Mouse (Mus musculus) forebrain, embryonic 14.5 days (tissue): ENCODE measurements around the gene Acoxl. TPM values are rescaled to one million over a fixed set of nuclear protein-coding genes. Genes with fewer than 3 reads are reported as not detected.

Source experiments
- ATAC-seq: fragments of 200-750 bp; cut with Nextera tagmentation; 2 replicates; pipeline ENCODE4 v1.8.0; 2017; ENCODE audit warnings: mild to moderate bottlenecking, moderate library complexity
- DNase-seq: peaks from one replicate; pipeline ENCODE4 v3.0.0-alpha.2; 2015; ENCODE audit warnings: low spot score
- H3K27ac ChIP-seq: fragments of 300-500 bp; sonication (generic); 2 replicates; pipeline ENCODE4 v1.5.1; 2014; ENCODE audit warnings: low read depth, mild to moderate bottlenecking, control low read depth, low read length, moderate library complexity
- H3K27me3 ChIP-seq: fragments of 300-500 bp; sonication (generic); replicated peaks from 2 replicates; pipeline ENCODE4 v1.6.1; 2014; ENCODE audit warnings: low read length, control low read depth, mixed read lengths; ENCODE audit not compliant: control insufficient read depth, insufficient read depth
- H3K36me3 ChIP-seq: fragments of 300-500 bp; sonication (generic); 2 replicates; pipeline ENCODE4 v1.6.1; 2014; ENCODE audit warnings: low read length, control low read depth; ENCODE audit not compliant: control insufficient read depth, insufficient read depth
- H3K4me1 ChIP-seq: fragments of 300-500 bp; sonication (generic); 2 replicates; pipeline ENCODE4 v1.6.1; 2014; ENCODE audit warnings: antibody characterized with exemption, low read length, control low read depth; ENCODE audit not compliant: control insufficient read depth, insufficient read depth
- H3K4me2 ChIP-seq: fragments of 300-500 bp; sonication (generic); 2 replicates; pipeline ENCODE4 v1.6.1; 2014; ENCODE audit warnings: mild to moderate bottlenecking, control low read depth, low read length
- H3K4me3 ChIP-seq: fragments of 300-500 bp; sonication (generic); 2 replicates; pipeline ENCODE4 v1.5.1; 2014; ENCODE audit warnings: low read depth, low read length, control low read depth
- H3K9ac ChIP-seq: fragments of 300-500 bp; sonication (generic); 2 replicates; pipeline ENCODE4 v1.6.1; 2014; ENCODE audit warnings: mild to moderate bottlenecking, low read length, control low read depth, moderate library complexity
- H3K9me3 ChIP-seq: fragments of 300-500 bp; sonication (generic); replicated peaks from 2 replicates; pipeline ENCODE4 v1.6.1; 2016; ENCODE audit warnings: low read length, control low read depth, mixed read lengths; ENCODE audit not compliant: control insufficient read depth
- WGBS: fragments of 180-500 bp; shearing (Covaris S2); extraction: QIAGEN DNeasy Blood & Tissue Kit; methylation state at CpG from one replicate; pipeline ENCODE4 v1.1.7; 2014; 5-methylcytosine and 5-hydroxymethylcytosine counted together
- polyA plus RNA-seq: library from polyadenylated mRNA; unstranded; fragments of >200 nt; fragmentation: Nextera tagmentation; extraction: Ambion mirVana; gene quantifications from 2 replicates; pipeline ENCODE4 v1.2.1, GENCODE M21; 2014

The Acoxl gene
- polyA plus RNA-seq, result not detected in 2 replicates

DNA sequence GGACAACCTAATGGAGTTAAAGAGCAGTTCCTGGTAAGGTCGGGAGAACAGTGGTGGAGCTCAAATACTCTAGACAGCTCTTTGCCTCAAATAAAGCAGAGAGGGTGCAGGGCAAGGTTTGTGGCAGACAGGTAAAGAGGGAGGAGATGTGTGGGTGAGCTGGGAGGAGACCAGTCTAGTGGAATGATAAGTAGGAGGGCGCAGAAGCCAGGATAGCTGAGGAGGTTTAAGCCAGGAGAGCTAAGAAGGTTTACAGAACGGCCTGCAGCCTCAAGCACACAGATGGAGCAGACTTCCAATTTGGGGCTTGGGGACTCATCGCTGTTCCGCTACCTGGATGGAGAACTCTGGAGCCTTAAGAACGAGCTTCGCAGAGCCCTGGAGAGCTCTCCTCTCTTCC lies at the start of gene Acoxl:
Acoxl (plus strand) TSS at position 301 of the 400 bp plus-strand sequence.
- H3K4me2 ChIP-seq, result no peak within 1 kb of the TSS
- no peak within 1 kb of the TSS for H3K27ac ChIP-seq
- H3K9me3 ChIP-seq, result no peaks in the 10 kb centered on the region
- H3K36me3 ChIP-seq, result no peaks in the 10 kb centered on the region
- ATAC-seq (no peak), DNase-seq (no peak)
- 78% methylated on average over 7 of the region's 7 CpGs for WGBS
- no peak within 1 kb of the TSS for H3K9ac ChIP-seq
- peaks cover 14% of the 10 kb centered on the region for H3K27me3 ChIP-seq
- no peaks in the 10 kb centered on the region for H3K4me1 ChIP-seq
- no peak within 1 kb of the TSS for H3K4me3 ChIP-seq

DNA sequence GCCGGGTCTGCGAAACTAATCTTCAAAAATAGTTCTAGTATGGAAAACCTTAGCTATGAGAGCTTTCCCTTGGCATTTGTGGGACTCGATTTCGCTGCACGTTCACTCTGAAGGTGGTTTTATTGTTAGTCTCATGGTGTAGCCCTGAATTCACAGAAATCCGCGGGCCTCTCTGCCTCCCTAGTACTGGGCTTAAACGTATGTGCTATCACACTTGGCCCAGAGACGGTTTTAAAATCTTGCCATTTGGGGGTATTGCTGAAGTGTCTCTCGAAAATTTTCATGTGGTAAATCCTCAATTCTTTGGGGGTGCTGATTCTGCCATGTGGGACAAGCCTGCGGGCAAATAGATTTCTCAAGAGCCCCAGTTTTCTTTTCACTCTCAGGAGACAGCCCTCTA lies 49.5 kb upstream of the Acoxl start:
- Histone ChIP-seq H3K4me3 (peak overlapping the region; percentile 68), H3K9ac (peak overlapping the region; percentile 77), H3K9me3 (no peaks in the 10 kb centered on the region), H3K27me3 (no peaks in the 10 kb centered on the region), H3K36me3 (no peaks in the 10 kb centered on the region), H3K27ac (no peak overlapping the region; the same call in 1 of the 2 replicates), H3K4me2 (peak overlapping the region; percentile 74), H3K4me1 (peaks cover 6% of the 10 kb centered on the region)
- peak; percentile 6 for DNase-seq
- WGBS, result 4% methylated on average over 11 of the region's 11 CpGs
- no peak for ATAC-seq

DNA sequence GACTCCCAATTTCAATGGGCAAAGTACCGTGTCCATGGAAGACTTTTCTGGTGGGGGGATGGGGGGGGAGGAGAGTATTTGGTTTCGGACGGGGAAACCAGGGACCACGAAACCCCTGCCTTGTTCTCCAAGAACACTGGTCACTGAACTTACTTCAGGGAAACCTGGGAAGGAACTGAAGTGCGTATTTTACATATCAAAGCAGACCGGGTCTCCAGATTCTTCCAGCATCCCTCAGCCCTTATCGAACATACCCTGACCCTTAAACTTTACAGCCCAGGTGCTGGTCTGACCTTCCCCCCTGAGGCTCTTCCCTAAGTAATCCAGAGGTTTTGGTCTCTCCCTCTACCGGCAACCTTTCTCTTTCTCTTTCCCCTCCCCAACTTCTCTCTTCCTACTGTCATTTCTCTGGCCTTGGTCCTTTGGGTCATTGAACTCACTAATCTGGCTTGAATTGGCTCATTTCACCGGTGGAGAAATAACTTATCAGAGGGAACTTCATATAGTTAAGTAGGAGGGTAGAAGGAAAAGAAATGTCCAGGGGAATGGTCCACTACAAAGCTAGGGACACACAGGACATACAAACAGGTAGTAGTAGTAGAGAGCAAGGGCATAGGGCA lies 48.9 kb upstream of the Acoxl start:
- Histone ChIP-seq H3K36me3 (no peaks in the 10 kb centered on the region), H3K4me2 (peak overlapping the region; percentile 74), H3K27ac (no peak overlapping the region), H3K27me3 (no peaks in the 10 kb centered on the region), H3K4me3 (peak overlapping the region; percentile 68; the same call in 1 of the 2 replicates), H3K9me3 (no peaks in the 10 kb centered on the region), H3K9ac (peak overlapping the region; percentile 77), H3K4me1 (peaks cover 6% of the 10 kb centered on the region)
- DNase-seq (no peak), ATAC-seq (no peak)
- WGBS, result 15% methylated on average over 9 of the region's 9 CpGs

DNA sequence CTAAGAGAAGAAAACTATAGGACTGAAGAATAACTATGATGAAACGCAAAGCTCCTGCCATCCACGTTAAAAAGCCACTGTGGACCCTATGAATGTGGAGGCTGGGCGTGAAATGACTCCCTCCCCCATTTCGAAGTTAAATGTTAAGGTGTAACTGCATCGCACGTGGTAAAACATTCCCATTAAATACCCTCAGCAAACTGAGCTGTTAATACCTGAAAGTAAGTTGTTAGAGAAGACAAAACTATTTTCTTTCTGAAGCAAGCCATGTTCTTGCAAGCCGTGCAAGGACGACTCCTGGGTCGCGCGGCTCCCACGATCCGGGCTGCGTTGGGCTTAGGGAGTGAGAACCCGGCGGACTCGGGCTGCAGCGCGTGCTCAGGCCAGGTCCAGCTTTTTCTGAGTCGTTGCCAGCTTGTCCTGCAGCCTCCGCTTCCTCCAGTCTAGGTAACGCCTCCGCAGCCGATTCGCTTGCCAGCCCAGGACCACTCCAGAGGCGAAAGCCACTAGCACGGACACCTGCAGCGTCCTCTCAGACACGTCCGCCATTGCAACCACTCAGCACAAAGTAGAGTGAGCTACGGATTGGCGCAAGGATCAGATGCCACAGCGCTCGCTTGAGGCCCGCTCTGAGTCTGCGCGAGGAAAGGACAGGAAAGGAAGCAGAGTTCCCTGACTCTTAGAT lies 46.6 kb upstream of the Acoxl start, which contains the start of gene Mtln:
Mtln (minus strand) TSS at position 570 of the 685 bp plus-strand sequence.
- H3K4me3 ChIP-seq, result peak within 1 kb of the TSS; percentile 66
- 2% methylated on average over 37 of the region's 37 CpGs for WGBS
- ATAC-seq, result peak; percentile 94
- peak; percentile 95 for DNase-seq
- no peaks in the 10 kb centered on the region for H3K27me3 ChIP-seq
- H3K9ac ChIP-seq, result peak within 1 kb of the TSS; percentile 77
- H3K4me1 ChIP-seq, result peaks cover 6% of the 10 kb centered on the region
- H3K27ac ChIP-seq, result peak within 1 kb of the TSS; percentile 76; the same call in 1 of the 2 replicates
- H3K9me3 ChIP-seq, result no peaks in the 10 kb centered on the region
- H3K36me3 ChIP-seq, result no peaks in the 10 kb centered on the region
- peak within 1 kb of the TSS; percentile 63 for H3K4me2 ChIP-seq

DNA sequence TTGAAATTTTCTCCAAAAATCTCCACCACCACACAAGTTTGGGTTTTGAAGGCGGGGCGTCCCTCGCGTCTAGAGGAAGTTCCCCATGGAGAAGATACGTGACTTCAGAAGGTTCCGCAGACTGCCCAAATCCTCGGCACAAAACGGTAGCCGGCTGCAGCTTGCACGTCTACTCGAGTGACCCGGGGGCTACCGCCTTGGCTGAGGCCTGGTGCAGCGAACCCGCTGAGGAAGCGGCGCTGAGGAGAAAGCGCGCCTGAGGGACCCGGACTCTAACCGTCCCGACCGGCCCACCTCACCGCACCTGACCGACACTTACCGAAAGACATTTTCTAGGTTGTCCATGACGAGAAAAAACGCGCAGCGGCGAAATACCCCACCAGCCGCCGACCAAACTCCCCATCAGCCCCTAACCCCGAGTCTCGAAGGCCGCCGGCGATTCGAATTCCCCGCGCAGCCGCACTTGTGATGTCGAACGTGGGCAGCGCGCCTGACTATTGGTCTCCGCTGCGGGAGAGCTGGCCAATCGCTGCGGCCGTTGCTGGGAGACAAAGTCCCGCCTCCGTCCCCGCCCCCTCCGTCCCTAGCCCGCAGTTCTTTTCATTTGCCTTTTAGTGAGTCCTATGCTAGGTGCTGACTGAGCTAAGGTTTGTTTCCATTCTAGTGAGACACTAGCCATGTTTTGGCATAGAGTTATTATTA lies 7.1 kb upstream of the Acoxl start, which contains the start of gene Bub1:
Bub1 (minus strand) TSS at position 465 of the 702 bp plus-strand sequence.
- H3K4me2 ChIP-seq, result peak within 1 kb of the TSS; percentile 79
- H3K9me3 ChIP-seq, result no peaks in the 10 kb centered on the region
- DNase-seq (peak; percentile 97), ATAC-seq (peak; percentile 100)
- peak within 1 kb of the TSS; percentile 56 for H3K9ac ChIP-seq
- H3K4me3 ChIP-seq, result peak within 1 kb of the TSS; percentile 57
- H3K27me3 ChIP-seq, result no peaks in the 10 kb centered on the region
- peaks cover 6% of the 10 kb centered on the region for H3K4me1 ChIP-seq
- under 1% methylated on average over 56 of the region's 56 CpGs for WGBS
- no peak within 1 kb of the TSS for H3K27ac ChIP-seq
- peaks cover 8% of the 10 kb centered on the region for H3K36me3 ChIP-seq

DNA sequence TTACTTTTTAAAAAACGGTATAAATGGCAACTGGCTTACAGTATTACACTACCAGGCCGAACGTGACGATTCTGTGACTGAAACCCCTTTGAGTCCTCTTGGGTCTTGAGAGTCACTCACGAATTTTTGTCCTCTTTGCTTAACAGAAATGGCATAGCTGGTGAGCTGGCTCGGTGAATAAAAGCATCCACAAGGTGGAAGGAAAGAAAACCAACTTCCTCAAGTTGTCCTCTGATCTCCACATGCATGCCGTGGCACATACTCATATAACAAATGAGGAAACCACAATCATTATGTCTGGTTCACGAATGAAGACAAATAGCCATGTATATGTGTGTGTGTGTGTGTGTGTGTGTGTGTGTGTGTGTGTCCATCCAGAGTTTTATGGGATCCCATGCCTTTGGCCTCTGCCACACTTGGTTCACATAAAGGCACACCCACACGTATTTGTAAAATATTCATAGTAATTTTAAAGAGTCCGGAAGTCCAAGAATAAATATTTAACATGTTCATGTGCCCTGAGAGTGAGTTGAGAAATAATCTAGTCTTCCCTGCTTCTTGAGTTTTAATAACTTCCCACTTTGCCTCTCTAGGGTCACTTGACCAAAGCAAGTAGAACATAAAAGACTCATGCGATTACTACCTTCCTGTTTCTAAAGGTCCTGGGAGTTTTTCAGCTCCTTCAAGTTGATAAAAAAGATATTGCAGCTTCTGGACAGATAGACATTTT lies 6.4 kb upstream of the Acoxl start:
- DNase-seq, result no peak
- Histone ChIP-seq H3K27ac (no peak overlapping the region), H3K9me3 (no peaks in the 10 kb centered on the region), H3K9ac (peak overlapping the region; percentile 13; the same call in 1 of the 2 replicates), H3K4me2 (peak overlapping the region; percentile 79), H3K4me3 (peak overlapping the region; percentile 57), H3K27me3 (no peaks in the 10 kb centered on the region), H3K4me1 (peaks cover 6% of the 10 kb centered on the region), H3K36me3 (peaks cover 3% of the 10 kb centered on the region)
- 41% methylated on average over 11 of the region's 11 CpGs for WGBS
- no peak; the same call in 1 of the 2 replicates for ATAC-seq

DNA sequence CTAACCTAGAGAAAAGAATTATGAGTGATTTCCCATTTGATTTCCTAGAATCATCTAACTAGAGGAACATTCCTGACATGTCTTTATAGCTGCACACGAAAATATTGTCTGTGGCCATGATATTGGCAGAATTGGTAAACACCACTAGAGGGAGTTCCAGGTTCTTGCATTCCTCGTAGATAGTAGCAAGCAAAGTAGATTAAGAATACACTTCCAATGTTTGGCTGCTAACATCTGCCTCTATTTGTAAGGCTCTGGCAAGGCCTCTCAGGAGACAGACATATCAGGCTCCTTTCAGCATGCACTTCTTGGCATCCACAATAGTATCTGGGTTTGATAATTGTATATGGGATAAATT lies 5.9 kb upstream of the Acoxl start:
- WGBS, result 15% methylated on average over 2 of the region's 2 CpGs
- no peak for ATAC-seq
- Histone ChIP-seq H3K4me3 (no peak overlapping the region), H3K4me2 (no peak overlapping the region), H3K27ac (no peak overlapping the region), H3K4me1 (peaks cover 6% of the 10 kb centered on the region), H3K9ac (no peak overlapping the region), H3K27me3 (no peaks in the 10 kb centered on the region), H3K9me3 (no peaks in the 10 kb centered on the region), H3K36me3 (0 out of 2 replicates have a peak, but pooled peaks cover 2% of the 10 kb centered on the region)
- DNase-seq, result peak; percentile 69

DNA sequence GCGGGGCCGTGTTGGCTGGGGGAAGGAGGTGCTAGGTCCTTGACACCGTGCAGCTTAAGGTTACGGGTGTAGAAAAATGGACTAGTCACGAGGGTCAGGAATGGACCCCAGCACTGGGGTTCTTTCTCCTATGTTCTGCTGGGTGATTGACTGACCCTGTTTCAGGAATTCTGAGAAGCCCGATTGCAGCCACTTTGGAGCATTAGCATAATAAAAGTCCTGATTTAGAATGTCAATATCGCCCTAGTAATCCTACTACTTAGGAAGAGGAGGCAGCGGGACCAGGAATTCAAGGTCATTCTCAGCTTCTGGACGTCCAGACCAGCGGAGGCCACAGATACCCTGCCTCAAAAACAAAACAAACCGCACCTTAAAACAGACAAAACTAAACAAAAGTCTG lies 749 bp downstream of the Acoxl start:
- H3K4me1 ChIP-seq, result no peaks in the 10 kb centered on the region
- no peak overlapping the region for H3K27ac ChIP-seq
- H3K36me3 ChIP-seq, result no peaks in the 10 kb centered on the region
- 11% methylated on average over 11 of the region's 11 CpGs for WGBS
- DNase-seq (no peak), ATAC-seq (no peak)
- no peaks in the 10 kb centered on the region for H3K9me3 ChIP-seq
- H3K9ac ChIP-seq, result no peak overlapping the region
- no peak overlapping the region for H3K4me2 ChIP-seq
- peaks cover 14% of the 10 kb centered on the region for H3K27me3 ChIP-seq
- H3K4me3 ChIP-seq, result no peak overlapping the region
